Mouse (Mus musculus): ENCODE data around the gene Cab39l.

DNA sequence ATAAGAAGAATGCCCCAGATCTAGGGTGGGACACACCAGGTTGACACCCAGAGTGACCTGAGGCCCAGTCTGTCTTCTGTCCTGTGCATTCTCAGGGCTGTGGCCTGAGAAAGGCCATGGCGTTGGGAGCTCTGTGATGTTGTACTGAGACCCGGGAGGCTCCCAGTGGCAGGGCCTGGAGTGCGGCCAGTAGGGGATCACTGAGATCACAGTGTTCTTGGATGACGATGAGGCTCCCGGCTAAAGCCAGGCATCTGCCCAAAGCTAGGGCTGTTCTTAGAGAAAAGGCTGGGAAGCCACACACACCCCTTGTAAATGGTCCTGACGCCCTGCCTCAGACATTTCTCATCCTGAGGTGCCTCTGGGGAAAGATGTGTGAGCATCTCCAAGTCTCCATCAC is 108.3 kb downstream of the Cab39l start:
- TF ChIP-seq POLR2A (IDR thresholded peaks at IDR 0.05; ENCODE audit: low read depth, low read length), result no peak
- TF ChIP-seq CTCF (IDR thresholded peaks at IDR 0.05; ENCODE audit: extremely low read depth, insufficient read depth, insufficient read length, insufficient replicate concordance), result no peak
